Mouse (Mus musculus) heart, adult 2 months (tissue): ENCODE data around the gene Gm27179. TPM values are rescaled to one million over a fixed set of nuclear protein-coding genes. Genes with fewer than 3 reads are reported as not detected.
"Not testable (repeated sequence)": the region's sequence is repeated elsewhere in the genome, so short reads cannot be mapped to it uniquely, and the experiment has no call there.

Experiments
- DNase-seq, 2 experiments: peaks; one replicate each; pipeline ENCODE4 v3.0.0; 2021
- H3K27ac ChIP-seq: fragments of 200-600 bp; 2 replicates; pipeline ENCODE4 v1.8.1; 2022
- H3K27me3 ChIP-seq: fragments of 200-500 bp; 2 replicates; pipeline ENCODE4 v1.6.1; 2012; ENCODE audit warnings: mild to moderate bottlenecking, low read length, inconsistent platforms, mixed read lengths; ENCODE audit not compliant: control insufficient read depth, insufficient read depth
- H3K36me3 ChIP-seq: fragments of 200-500 bp; 2 replicates; pipeline ENCODE4 v1.6.1; 2012; ENCODE audit warnings: low read length, inconsistent platforms; ENCODE audit not compliant: control insufficient read depth, insufficient read depth
- H3K4me1 ChIP-seq: fragments of 200-500 bp; 2 replicates; pipeline ENCODE4 v1.6.1; 2011; ENCODE audit warnings: low read length; ENCODE audit not compliant: control insufficient read depth, insufficient read depth
- H3K4me3 ChIP-seq: fragments of 200-600 bp; 2 replicates; pipeline ENCODE4 v1.8.1; 2022
- H3K79me2 ChIP-seq: fragments of 200-500 bp; replicated peaks from 2 replicates; pipeline ENCODE4 v1.6.1; 2012; ENCODE audit warnings: mild to moderate bottlenecking, inconsistent platforms, low read length, moderate library complexity, mixed read lengths; ENCODE audit not compliant: control insufficient read depth, insufficient read depth
- H3K9ac ChIP-seq: fragments of 200-500 bp; 2 replicates; pipeline ENCODE4 v1.6.1; 2012; ENCODE audit warnings: low read depth, mild to moderate bottlenecking, control low read depth, inconsistent platforms, low read length, mixed read lengths
- WGBS: fragments of 180-500 bp; shearing (Covaris S2); methylation state at CpG from one replicate; pipeline ENCODE4 v1.1.7; 2018; 5-methylcytosine and 5-hydroxymethylcytosine counted together
- intact Hi-C: fragments of 180-260 bp; cut with DNase I; formaldehyde crosslinking; loops from one replicate; pipeline ENCODE4 v1.15.1; 2025
- polyA plus RNA-seq: library from polyadenylated mRNA; depleted of rRNA; stranded (reverse); fragments of >200 nt; gene quantifications from 2 replicates; pipeline ENCODE4 v1.2.3, GENCODE M21; 2012; rRNA removed
- total RNA-seq, 2 experiments: library from RNA; stranded (reverse); gene quantifications; 2 replicates each; pipeline ENCODE4 v1.2.3; 2021

The Gm27179 gene
- total and polyA plus RNA-seq, 3 experiments = 0.06 TPM; not detected in 2

DNA sequence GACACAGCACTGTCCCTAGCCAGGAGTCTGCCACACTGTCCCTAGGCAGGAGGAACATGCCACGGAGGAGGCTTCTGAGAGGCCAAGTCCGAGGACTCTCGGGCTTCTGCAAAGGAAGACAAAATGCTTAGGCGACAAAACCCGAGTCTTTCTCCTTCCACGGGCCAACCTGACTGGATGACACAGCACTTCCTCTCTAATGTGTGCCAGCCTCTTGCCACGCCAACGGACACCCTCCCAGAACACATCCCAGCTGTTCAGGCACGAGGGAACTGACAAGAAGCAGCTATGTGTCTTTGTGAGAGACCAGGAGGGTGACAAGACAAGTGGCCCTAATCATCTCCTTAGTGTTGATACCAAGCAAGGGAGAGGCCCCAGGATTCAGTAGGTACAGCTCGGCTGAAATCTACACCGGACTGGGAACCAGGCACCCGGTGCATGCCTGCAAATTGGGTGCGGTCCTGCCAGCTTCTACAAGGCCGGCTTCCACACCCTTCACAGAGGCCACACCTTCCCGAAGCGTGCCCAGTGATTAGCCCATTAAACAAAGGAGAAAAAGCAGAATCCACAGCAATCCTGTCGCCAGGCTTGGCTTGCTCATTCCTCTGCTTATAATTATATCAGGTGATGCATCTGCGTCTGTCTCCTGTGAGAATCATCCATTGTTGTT is 26.7 kb downstream of the Gm27179 start:
- no CpG with 5 or more reads among the region's 18 CpGs for WGBS
- H3K27me3 ChIP-seq, intact Hi-C loops, H3K79me2 ChIP-seq, H3K4me1 ChIP-seq, DNase-seq, H3K9ac ChIP-seq, H3K4me3 ChIP-seq, H3K36me3 ChIP-seq, H3K27ac ChIP-seq: not testable (repeated sequence)

DNA sequence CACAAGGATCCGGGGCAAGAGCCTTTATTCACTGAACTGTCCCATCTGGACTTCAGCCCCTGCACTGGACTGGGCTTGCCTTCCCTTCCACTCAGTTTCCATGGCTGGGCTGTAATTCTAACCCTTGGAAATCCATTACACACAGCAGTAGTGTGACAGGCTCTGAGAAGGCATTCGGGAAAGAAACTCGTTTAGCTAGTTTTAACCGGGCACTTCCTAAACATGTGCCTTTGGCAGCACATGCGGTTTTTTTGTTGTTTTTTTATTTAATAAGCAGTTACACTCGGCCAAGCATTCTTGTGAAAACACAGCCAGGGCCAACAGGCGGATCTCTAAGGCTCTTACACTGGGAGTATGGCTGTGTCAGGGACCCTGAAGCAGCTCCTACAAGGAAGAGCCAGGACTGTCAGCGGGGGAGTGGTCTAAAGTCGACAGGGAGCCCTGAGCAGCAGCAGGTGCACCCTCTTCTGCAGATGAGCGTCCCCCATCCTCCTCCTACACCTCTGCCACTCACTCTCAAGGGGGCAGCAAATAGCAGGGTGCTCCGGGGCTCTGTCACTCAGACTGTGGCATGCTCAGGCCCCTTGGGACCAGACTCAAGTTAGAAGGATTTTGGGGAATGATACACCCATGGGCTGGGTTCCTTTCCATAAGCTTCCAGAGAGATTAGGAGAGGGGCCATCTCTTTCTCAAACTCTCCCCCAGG is 38.3 kb downstream of the Gm27179 start:
- H3K27me3 ChIP-seq, intact Hi-C loops, H3K4me1 ChIP-seq, H3K4me3 ChIP-seq, H3K79me2 ChIP-seq, H3K9ac ChIP-seq, H3K27ac ChIP-seq, H3K36me3 ChIP-seq, DNase-seq: not testable (repeated sequence)
- WGBS = no CpG with 5 or more reads among the region's 11 CpGs

DNA sequence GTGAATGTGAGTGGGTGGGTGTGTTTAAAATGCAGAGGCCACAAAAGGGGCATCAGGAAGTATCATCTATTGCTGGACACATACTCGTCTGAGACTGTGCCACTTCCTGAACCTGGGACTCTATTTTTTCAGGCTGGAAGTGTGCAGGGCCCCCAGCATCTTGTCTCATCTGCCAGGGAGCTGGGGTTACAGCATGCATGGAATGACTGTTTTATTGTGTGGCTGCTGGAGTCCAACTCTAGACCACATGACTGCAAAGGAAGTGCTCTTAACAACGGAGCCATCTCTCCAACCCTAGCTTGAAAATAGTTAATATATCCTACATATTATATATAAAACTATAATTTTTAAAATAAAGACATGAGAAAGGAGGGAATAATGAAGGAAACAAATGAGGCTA is 39.0 kb downstream of the Gm27179 start:
- H3K4me1 ChIP-seq, H3K79me2 ChIP-seq, H3K4me3 ChIP-seq, H3K27ac ChIP-seq, H3K27me3 ChIP-seq, intact Hi-C loops, DNase-seq, H3K9ac ChIP-seq, H3K36me3 ChIP-seq: not testable (repeated sequence)
- WGBS = no CpG with 5 or more reads among the region's 2 CpGs

DNA sequence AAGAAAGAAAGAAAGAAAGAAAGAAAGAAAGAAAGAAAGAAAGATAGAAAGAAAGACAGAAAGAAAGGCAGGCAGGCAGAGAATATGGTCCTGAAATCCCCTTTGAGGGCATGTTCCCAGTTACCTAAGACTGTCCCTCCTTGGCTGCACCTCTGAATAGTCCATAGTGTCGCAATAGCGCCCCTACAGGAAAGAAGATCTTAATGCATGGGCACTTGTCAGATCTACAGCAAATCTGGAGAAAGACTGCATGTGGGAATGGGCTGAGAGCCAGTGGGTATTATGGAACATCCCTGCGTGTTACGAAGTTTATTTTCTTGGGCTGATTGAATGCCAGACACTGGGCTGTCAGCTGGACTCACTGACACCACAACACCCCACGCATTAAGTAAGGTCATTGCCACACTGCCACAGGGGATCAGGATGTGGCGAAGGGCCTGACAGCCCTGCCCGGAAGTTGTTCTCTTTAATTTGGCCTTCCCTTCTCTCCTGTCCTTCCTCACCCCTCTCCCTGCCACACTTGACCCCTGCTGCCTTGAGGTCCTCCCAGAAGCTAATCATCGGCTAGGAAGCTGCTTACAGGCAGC is 42.1 kb downstream of the Gm27179 start:
- H3K79me2 ChIP-seq, H3K4me1 ChIP-seq, H3K4me3 ChIP-seq, DNase-seq, H3K27ac ChIP-seq, intact Hi-C loops, H3K36me3 ChIP-seq, H3K9ac ChIP-seq, H3K27me3 ChIP-seq: not testable (repeated sequence)
- WGBS = no CpG with 5 or more reads among the region's 8 CpGs

DNA sequence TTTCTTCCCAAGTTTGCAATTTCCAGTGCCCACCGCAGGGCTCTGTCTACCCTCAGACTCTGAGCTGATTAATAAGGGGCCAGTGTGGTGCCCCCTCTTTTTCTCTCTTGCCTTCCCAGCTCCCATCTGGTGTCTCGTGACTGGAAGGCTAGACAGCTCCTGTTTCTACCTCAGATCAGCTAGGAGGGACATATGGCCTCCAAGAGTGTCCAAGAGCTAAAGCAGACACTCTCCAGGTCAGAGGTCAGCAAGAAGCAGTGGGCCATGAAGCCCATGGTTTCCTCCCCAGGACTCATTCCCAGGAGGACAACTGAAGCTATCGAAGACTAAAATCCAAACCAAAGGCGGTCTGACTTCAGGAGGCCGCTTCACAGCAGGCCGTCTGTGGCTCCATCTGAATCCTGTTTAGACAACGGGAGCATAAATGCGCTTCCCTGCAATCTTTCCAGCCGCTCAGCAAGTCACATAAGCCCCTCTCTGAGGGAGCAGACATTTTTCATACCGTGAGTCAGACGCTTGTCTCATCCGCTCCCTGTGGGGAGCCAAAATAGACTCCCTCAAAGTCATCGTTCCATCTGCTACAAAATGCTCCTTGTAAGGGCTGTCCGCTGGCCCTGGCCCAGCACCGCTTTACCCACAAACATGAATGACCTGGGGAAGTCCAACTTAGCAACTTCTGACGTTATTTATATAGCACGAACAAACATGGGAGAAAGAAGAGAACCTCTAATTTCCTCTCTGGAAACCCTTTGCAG is 44.6 kb downstream of the Gm27179 start:
- intact Hi-C loops, H3K27ac ChIP-seq, H3K4me1 ChIP-seq, H3K79me2 ChIP-seq, DNase-seq, H3K9ac ChIP-seq, H3K27me3 ChIP-seq, H3K36me3 ChIP-seq, H3K4me3 ChIP-seq: not testable (repeated sequence)
- no CpG with 5 or more reads among the region's 17 CpGs for WGBS

DNA sequence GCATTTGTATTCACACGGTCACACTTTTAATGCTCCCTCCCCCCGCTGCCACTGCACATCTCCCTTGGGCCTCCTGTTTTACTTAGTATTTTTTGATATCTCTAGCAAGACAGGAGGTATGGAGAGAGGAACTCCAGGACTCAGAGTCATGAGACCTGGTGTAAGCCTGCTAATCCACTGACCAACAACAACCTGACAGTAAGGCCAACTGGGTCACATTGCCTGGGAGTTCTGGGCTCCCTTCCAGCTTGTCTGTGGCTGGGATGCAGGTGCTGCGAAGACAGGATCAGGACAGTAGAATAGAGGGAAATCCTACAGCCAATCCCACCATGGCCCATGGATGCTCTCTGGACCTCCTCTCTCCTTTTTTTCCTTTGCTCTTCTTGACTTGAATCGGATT is 47.9 kb downstream of the Gm27179 start:
- H3K4me1 ChIP-seq, H3K36me3 ChIP-seq, H3K79me2 ChIP-seq, H3K27me3 ChIP-seq, H3K9ac ChIP-seq, H3K4me3 ChIP-seq, DNase-seq, H3K27ac ChIP-seq, intact Hi-C loops: not testable (repeated sequence)
- WGBS = no CpG with 5 or more reads among the region's 4 CpGs

Other genes with a start within 250 kb of the Gm27179 start
- gene Synb, start 218.2 kb downstream of the Gm27179 start, total RNA-seq = not detected
- not detected in 2 replicates for gene Synb, start 218.2 kb downstream of the Gm27179 start, polyA plus RNA-seq
- gene Gm16867, start 9.2 kb downstream of the Gm27179 start, total RNA-seq = 1 to 10 TPM; 1.8 to 4.1 TPM
- 2.2 and 3.5 TPM in 2 replicates for gene Gm16867, start 9.2 kb downstream of the Gm27179 start, polyA plus RNA-seq
- 10 to 100 TPM; 33.8 to 38.2 TPM for gene Entpd4b, start 42.9 kb upstream of the Gm27179 start, total RNA-seq
- 38.5 and 60.1 TPM in 2 replicates for gene Entpd4b, start 42.9 kb upstream of the Gm27179 start, polyA plus RNA-seq